Mouse (Mus musculus) megakaryocyte progenitor cell, adult 5-6 weeks (primary cell): ENCODE data around the gene Serhl. TPM values are rescaled to one million over a fixed set of nuclear protein-coding genes. Genes with fewer than 3 reads are reported as not detected.
"Not testable (repeated sequence)": the region's sequence is repeated elsewhere in the genome, so short reads cannot be mapped to it uniquely, and the experiment has no call there.

Experiments used
- ATAC-seq: replicated peaks from 2 replicates; pipeline ENCODE4 v1.8.0; 2016; ENCODE audit warnings: mild to moderate bottlenecking, moderate TSS enrichment, inconsistent platforms; ENCODE audit not compliant: poor library complexity
- total RNA-seq, 2 experiments: library from RNA; stranded (forward) in 1 of 2; stranded (reverse) in 1 of 2; fragments of 157-497, 149-512 nt in 1 of 2; fragments of 200-1000 nt in 1 of 2; gene quantifications; 2 replicates each; pipeline versions ENCODE4 v1.2.3 to v1.2.4; 2015 to 2017

Gene Serhl
- total RNA-seq, 2 experiments from 2014 or later = 40.8 to 56.1 TPM

GRCm38 (mm10) chr15:83122566-83123145 lies 33.4 kb downstream of the Serhl start, which contains the start of gene Rrp7a:
Gene Rrp7a, minus strand, starts transcription at chr15:83122801.
- peak; percentile 91 for ATAC-seq

- no peak for ATAC-seq
These were observed 35.3 kb downstream of the Serhl start for GRCm38 (mm10) chr15:83124625-83125024.

- ATAC-seq = no peak
These were observed 37.3 kb downstream of the Serhl start for GRCm38 (mm10) chr15:83126582-83126981.

- not testable (repeated sequence) for ATAC-seq
These were observed 37.7 kb downstream of the Serhl start for GRCm38 (mm10) chr15:83127037-83127436.

GRCm38 (mm10) chr15:83129530-83130231 lies 40.4 kb downstream of the Serhl start:
- no peak; the same call in 1 of the 2 replicates for ATAC-seq

GRCm38 (mm10) chr15:83134671-83135070 lies 45.4 kb downstream of the Serhl start:
- no peak for ATAC-seq

GRCm38 (mm10) chr15:83135654-83136053 lies 46.3 kb downstream of the Serhl start:
- ATAC-seq = no peak

- no peak for ATAC-seq
These were observed 53.6 kb downstream of the Serhl start for GRCm38 (mm10) chr15:83142861-83143260.

GRCm38 (mm10) chr15:83145541-83145940 lies 56.2 kb downstream of the Serhl start:
- no peak for ATAC-seq

- ATAC-seq = no peak
These were observed 59.1 kb downstream of the Serhl start for GRCm38 (mm10) chr15:83148395-83148794.

GRCm38 (mm10) chr15:83148801-83149195 lies 59.5 kb downstream of the Serhl start:
- no peak; the same call in 1 of the 2 replicates for ATAC-seq

- peak; percentile 79 for ATAC-seq
These were observed 60.1 kb downstream of the Serhl start, which contains the start of gene Poldip3 for GRCm38 (mm10) chr15:83149196-83150072. Gene Poldip3, minus strand, starts transcription at chr15:83149384.

- no peak for ATAC-seq
These were observed 60.8 kb downstream of the Serhl start for GRCm38 (mm10) chr15:83150073-83150442.

- ATAC-seq = no peak
These were observed 61.4 kb downstream of the Serhl start for GRCm38 (mm10) chr15:83150694-83151093.

GRCm38 (mm10) chr15:83154309-83154708 lies 65.0 kb downstream of the Serhl start:
- ATAC-seq = no peak

- no peak for ATAC-seq
These were observed 66.5 kb downstream of the Serhl start for GRCm38 (mm10) chr15:83155672-83156419.

- peak; percentile 84 for ATAC-seq
These were observed 67.8 kb downstream of the Serhl start for GRCm38 (mm10) chr15:83156929-83157666.

GRCm38 (mm10) chr15:83157667-83158064 lies 68.4 kb downstream of the Serhl start:
- ATAC-seq = no peak

- ATAC-seq = peak; percentile 17; the same call in 1 of the 2 replicates
These were observed 69.4 kb downstream of the Serhl start for GRCm38 (mm10) chr15:83158587-83159160.

GRCm38 (mm10) chr15:83159823-83160222 lies 70.5 kb downstream of the Serhl start:
- no peak for ATAC-seq
